Mouse (Mus musculus) hindbrain, embryonic 10.5 days (tissue): Measurements from ENCODE around the gene Dact3. TPM values are rescaled to one million over a fixed set of nuclear protein-coding genes. Genes with fewer than 3 reads are reported as not detected.

Experiments
- DNase-seq: peaks from one replicate; pipeline ENCODE4 v3.0.0-alpha.2; 2017; ENCODE audit warnings: low spot score
- H3K27ac ChIP-seq: fragments of 300-500 bp; sonication (generic); 2 replicates; pipeline ENCODE4 v1.5.1; 2016; ENCODE audit warnings: mild to moderate bottlenecking, moderate library complexity
- H3K27me3 ChIP-seq: fragments of 300-500 bp; sonication (generic); 2 replicates; pipeline ENCODE4 v1.6.1; 2016; ENCODE audit warnings: mild to moderate bottlenecking; ENCODE audit not compliant: poor library complexity, insufficient read depth, severe bottlenecking
- H3K36me3 ChIP-seq: fragments of 300-500 bp; sonication (generic); 2 replicates; pipeline ENCODE4 v1.6.1; 2016; ENCODE audit warnings: mild to moderate bottlenecking, moderate library complexity
- H3K4me1 ChIP-seq: fragments of 300-500 bp; sonication (generic); replicated peaks from 2 replicates; pipeline ENCODE4 v1.6.1; 2016; ENCODE audit warnings: mild to moderate bottlenecking
- H3K4me3 ChIP-seq: fragments of 300-500 bp; sonication (generic); 2 replicates; pipeline ENCODE4 v1.5.1; 2016; ENCODE audit warnings: mild to moderate bottlenecking, moderate library complexity
- H3K9me3 ChIP-seq: fragments of 300-500 bp; sonication (generic); 2 replicates; pipeline ENCODE4 v1.6.1; 2016; ENCODE audit warnings: mild to moderate bottlenecking, moderate library complexity
- WGBS: fragments of 180-500 bp; shearing (Covaris S2); methylation state at CpG from one replicate; pipeline ENCODE4 v1.1.7; 2016; 5-methylcytosine and 5-hydroxymethylcytosine counted together
- polyA plus RNA-seq: library from polyadenylated mRNA; unstranded; fragments of >200 nt; fragmentation: Nextera tagmentation; extraction: Ambion mirVana; gene quantifications from 2 replicates; pipeline ENCODE4 v1.2.1, GENCODE M21; 2016

Gene Dact3
- polyA plus RNA-seq, 1 experiment from 2014 or later, result 4.9 TPM

DNA sequence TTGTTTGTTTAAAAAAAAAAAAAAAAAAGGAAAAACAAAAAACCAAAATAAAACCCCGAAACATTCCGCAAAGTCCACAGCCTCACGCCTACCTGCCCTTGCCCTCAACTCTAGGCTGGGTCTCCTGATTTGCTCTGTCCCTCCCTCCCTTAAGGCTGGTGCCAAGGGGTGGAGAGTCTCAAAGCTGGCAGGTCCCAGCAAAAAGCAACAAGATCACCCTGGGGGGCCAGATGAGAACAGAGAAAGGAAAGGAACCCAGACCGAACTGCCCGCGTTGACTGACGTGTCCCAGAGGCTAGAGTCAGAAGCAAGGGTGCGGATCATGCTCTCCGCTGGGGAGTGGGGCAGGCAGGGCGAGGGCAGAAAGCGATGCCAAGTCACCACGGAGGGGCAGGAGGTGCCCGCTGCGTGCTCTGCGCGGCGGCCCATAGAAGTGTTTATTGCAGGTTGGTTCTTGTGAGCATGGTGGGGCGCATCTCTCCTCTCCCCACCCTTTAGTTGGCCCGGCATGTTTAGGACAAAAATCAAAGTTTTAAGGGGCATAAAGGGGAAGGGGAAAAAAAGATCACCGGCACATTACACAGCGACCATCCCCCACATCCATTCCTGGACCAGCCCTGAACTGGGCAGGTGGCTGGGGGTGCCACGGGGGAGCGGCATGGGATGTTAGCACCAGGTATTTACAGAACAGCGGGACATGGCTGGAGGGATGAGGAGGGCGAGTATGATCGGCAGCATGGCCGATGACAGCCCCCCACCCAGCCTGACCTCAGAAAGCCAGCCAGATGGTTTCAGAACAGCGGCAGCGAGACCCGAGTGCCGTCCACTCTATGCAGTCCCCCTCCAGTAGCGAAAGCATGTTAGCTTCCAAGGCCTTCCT is 40.6 kb downstream of the Dact3 start:
- H3K27me3 ChIP-seq, result no peaks in the 10 kb centered on the region
- H3K9me3 ChIP-seq, result no peaks in the 10 kb centered on the region
- no peak for DNase-seq
- no peak overlapping the region for H3K4me3 ChIP-seq
- H3K36me3 ChIP-seq, result peaks cover 67% of the 10 kb centered on the region
- peaks cover 35% of the 10 kb centered on the region for H3K4me1 ChIP-seq
- no peak overlapping the region for H3K27ac ChIP-seq
- 88% methylated on average over 32 of the region's 32 CpGs for WGBS

DNA sequence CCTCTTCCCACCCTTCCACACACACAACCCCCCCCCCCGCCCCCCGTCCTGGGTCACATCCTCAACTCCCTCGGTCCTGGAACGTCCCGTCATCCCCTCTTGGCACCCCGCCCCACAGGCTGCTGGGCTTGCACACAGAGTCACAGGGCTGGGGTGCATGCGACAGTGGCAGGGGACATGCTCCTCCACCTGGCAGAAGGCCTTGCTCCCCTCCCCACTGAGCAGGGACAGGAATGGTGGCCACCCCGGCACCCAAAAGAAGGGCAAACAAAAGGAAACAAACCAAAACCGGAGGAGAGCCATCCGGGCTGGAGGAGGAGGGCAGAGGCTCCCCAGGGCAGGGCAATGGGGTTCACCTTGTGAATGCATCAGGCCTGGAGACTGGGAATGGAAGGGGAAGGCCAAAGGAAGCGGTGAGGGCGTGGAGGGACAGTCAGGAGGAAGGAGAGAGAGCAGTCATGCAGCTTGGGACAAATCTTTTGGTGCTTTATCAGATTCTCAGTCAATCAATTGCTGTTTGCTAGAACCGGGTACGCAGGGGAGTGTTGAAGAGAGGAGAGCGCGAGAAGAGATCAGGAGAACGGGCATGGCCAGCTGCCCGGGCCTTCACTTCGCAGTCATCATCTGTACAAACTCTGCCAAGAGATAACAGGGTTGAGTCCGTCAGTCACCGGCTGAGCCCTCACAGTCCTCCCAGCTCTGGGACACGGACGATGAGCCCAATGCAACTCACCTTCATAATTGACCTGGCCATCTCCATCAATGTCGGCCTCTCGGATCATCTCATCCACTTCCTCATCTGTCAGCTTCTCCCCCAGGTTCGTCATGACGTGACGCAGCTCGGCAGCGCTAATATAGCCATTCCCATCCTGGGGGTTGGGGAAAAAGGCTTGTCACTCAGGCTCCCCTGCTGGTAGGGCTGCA is 41.5 kb downstream of the Dact3 start:
- Histone ChIP-seq H3K27me3 (no peaks in the 10 kb centered on the region), H3K4me1 (peaks cover 44% of the 10 kb centered on the region)

DNA sequence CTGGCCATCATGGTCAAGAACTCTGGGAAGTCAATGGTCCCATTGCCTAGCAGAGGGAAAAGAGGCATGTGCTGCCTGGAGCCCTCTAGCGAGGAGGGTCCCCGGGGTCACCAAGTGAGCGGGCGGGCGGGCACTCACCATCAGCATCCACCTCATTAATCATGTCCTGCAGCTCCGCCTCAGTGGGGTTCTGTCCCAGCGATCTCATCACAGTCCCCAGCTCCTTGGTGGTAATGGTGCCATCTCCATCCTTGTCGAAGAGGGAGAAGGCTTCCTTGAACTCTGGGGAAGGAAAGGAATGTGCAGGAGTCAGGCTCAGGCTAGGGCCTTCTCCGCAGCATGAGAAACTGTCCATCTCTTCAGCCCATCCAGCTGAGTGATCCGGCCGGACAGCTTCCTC is 42.3 kb downstream of the Dact3 start:
- no peak overlapping the region for H3K27ac ChIP-seq
- H3K27me3 ChIP-seq, result no peaks in the 10 kb centered on the region
- H3K36me3 ChIP-seq, result peaks cover 78% of the 10 kb centered on the region
- WGBS, result 89% methylated on average over 11 of the region's 11 CpGs
- H3K4me1 ChIP-seq, result peaks cover 53% of the 10 kb centered on the region
- H3K4me3 ChIP-seq, result no peak overlapping the region
- no peaks in the 10 kb centered on the region for H3K9me3 ChIP-seq
- no peak for DNase-seq

More for the DNA sequence above, 41.5 kb downstream of the Dact3 start:
- H3K9me3 ChIP-seq, result no peaks in the 10 kb centered on the region
- H3K27ac ChIP-seq, result no peak overlapping the region
- peaks cover 76% of the 10 kb centered on the region for H3K36me3 ChIP-seq
- WGBS, result 86% methylated on average over 30 of the region's 30 CpGs
- H3K4me3 ChIP-seq, result no peak overlapping the region
- no peak for DNase-seq

DNA sequence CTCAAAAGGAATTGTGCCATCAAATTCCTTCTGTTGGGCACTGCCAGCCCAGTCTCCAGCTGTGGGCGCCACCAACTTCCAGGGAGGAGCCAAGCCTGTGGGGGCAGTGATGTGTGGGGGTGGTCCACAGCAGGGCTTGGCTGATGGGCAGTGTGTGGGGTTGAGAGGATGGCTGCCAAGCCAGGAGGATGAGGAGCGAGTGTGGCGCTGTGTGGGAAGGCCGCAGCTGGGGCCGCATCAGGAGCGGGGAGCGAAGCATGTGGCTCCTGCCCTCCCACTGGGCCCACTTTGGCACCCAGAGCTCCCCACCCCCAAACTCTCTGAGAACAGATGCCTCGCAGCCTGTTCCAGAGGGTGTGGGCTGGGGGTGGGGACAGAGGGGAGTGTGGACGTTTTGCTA is 42.9 kb downstream of the Dact3 start:
- Histone ChIP-seq H3K27ac (no peak overlapping the region), H3K36me3 (peaks cover 78% of the 10 kb centered on the region), H3K4me3 (no peak overlapping the region), H3K4me1 (peaks cover 59% of the 10 kb centered on the region), H3K9me3 (no peaks in the 10 kb centered on the region), H3K27me3 (no peaks in the 10 kb centered on the region)
- DNase-seq, result no peak
- WGBS, result 84% methylated on average over 9 of the region's 9 CpGs

DNA sequence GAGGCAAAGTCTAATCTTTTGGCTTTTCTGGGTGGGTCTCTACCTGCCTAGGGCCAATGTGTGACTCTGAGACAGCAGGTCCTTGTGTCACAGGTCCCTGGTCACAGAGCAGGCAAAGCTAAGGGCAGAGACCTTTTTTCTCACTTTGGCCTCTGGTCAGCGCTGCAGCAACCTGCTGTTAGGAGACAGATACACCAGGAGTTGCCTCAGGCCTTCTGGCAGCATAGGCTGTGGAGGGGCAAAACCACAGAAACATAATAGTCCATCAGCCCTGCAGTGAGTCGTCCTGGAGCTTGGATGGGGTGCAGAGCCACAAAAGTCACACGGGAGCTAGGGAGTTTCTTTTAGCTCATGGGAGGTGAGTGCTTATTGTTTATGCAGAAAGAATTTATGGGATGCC is 43.6 kb downstream of the Dact3 start:
- Histone ChIP-seq H3K4me3 (no peak overlapping the region), H3K36me3 (peaks cover 77% of the 10 kb centered on the region), H3K27ac (no peak overlapping the region), H3K9me3 (no peaks in the 10 kb centered on the region), H3K27me3 (no peaks in the 10 kb centered on the region), H3K4me1 (peaks cover 62% of the 10 kb centered on the region)
- 86% methylated on average over 3 of the region's 3 CpGs for WGBS
- DNase-seq, result no peak

DNA sequence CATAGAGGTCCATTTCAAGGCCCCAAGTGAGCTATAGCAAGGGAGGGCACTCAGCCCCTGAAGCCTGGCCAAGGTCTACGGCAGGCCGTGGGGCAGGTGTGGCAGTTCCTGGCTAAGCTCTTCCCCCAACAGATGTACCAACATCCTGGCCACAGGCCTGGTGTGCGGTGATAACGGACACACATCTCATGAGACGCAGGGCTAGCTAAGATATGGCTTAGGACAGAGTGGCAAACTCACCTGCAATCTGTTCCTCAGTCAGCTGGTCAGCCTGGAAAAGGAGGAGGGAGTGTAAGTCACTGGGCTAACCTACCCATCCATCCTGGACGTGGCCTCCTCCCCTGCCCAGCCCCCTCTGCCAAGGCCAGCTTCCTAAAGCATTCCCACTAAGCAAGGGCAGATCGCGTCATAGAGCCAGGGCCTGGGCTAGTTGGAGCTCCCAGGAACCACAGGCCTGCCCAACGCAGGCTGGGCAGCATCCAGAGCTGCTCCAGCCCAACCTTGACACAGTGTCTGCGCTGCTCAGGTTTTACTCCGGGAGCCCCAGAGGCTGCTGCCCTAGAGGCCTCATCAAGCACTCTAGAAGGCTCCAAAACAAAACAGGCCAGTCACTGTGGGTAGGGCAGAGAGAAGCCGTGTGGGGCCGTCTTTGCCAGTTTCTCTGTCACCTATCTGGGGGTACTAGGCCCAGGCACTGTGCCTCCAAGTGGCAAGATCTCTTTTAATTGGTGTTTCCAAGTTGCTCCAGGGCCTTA is 44.5 kb downstream of the Dact3 start:
- H3K27ac ChIP-seq, result peak overlapping the region; percentile 63
- WGBS, result 90% methylated on average over 13 of the region's 13 CpGs
- DNase-seq, result no peak
- peaks cover 62% of the 10 kb centered on the region for H3K4me1 ChIP-seq
- peaks cover 68% of the 10 kb centered on the region for H3K36me3 ChIP-seq
- H3K27me3 ChIP-seq, result no peaks in the 10 kb centered on the region
- H3K4me3 ChIP-seq, result peak overlapping the region; percentile 9; the same call in 1 of the 2 replicates
- H3K9me3 ChIP-seq, result no peaks in the 10 kb centered on the region

DNA sequence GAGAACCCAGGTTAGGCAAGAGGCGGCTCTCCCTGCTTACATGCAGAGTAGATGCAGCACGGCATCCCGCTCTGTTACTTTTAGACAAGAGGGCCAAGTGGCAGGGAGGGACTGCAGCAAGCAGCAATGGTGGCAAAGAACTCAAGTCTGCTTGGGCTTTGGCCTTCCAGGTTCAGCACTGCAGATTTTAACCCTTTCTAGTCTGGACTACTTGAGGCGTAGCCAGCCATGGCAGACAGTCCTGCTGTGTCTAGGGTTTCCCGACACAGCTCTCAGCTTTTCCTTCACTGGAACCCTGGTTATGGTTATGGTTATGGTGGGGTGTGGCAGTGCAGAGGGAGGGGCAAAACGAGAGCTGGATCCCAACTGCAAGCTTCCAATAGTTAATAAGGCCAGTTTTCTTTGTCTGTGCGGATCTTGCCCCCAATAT is 45.0 kb downstream of the Dact3 start:
- Histone ChIP-seq H3K36me3 (peaks cover 62% of the 10 kb centered on the region), H3K9me3 (no peaks in the 10 kb centered on the region), H3K27me3 (no peaks in the 10 kb centered on the region), H3K4me3 (peak overlapping the region; percentile 9; the same call in 1 of the 2 replicates), H3K4me1 (peaks cover 62% of the 10 kb centered on the region), H3K27ac (peak overlapping the region; percentile 63)
- no peak for DNase-seq
- WGBS, result 88% methylated on average over 7 of the region's 7 CpGs

DNA sequence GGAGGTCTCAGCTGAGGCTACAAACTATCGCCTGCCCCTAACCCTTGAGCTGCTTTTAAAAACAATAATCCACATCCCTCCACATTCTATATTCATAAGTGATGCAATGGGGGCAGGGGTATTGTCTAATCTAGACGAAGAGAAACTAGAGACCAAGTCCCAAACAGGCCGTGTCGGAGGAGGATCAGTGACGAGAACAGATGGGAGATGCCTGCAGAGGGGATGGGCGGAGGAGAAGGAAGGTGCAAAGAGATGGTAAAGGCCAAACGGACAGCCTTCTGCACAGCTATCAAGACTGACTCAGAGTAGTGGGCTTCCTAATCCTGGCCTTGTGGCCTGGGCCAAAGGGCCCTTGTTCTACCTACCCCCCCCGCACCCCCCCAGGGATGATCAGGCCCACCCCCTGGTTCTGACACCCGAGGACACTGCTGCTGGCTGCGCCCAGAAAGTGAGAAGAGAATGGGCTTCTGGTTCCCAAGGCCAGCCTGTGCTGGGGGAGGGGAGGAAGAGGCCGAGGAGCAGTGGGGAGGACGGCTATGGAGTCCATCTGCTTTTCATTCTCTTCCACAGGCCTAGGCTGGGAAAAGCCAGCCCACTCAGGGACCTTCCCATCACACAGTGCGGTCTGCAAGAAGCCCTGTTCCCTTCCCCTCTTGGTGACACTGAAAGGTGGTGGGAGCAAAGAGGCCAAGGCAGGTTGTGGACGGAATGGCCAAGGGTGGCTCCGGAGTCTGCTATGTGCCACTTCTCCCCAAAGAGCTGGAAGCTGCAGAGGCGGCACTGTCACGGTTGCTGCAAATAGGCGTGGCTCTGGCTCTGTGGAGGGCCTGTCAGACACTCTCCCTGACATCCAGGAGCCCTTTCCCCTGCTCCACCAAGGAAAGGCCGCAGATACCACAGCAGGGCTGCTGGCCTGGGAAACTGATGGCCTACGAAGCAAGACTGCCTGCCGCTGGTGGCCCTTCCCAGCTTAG is 46.0 kb downstream of the Dact3 start:
- H3K36me3 ChIP-seq, result peaks cover 53% of the 10 kb centered on the region
- peaks cover 62% of the 10 kb centered on the region for H3K4me1 ChIP-seq
- WGBS, result 49% methylated on average over 21 of the region's 21 CpGs
- H3K9me3 ChIP-seq, result no peaks in the 10 kb centered on the region
- H3K4me3 ChIP-seq, result peak overlapping the region; percentile 93
- no peak for DNase-seq
- peak overlapping the region; percentile 99 for H3K27ac ChIP-seq
- H3K27me3 ChIP-seq, result no peaks in the 10 kb centered on the region

DNA sequence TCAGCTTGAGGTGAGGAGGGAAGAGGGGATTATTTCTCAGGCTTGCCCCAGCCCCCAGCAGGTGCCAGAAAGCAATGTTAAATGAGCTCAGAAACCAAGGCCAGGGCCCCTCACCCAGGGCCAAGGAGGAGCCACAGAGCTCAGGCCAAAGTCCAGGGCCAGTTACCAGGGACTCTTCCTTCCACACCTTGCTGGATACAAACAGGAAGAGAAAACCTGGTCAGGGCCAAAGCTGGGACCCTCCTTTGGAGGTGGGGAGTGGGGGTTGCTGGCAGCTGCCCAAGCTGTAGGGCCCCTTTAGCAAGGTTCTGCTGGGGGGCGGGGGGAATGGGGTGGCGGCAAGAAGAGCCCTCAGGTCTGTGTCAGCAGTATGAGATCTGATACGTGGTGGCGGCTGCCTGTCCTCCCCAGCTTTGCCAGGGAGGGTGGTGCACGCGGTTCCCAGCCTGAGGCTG is 46.8 kb downstream of the Dact3 start:
- DNase-seq, result no peak
- Histone ChIP-seq H3K4me3 (peak overlapping the region; percentile 93), H3K36me3 (peaks cover 45% of the 10 kb centered on the region), H3K27me3 (no peaks in the 10 kb centered on the region), H3K9me3 (no peaks in the 10 kb centered on the region), H3K4me1 (peaks cover 61% of the 10 kb centered on the region), H3K27ac (peak overlapping the region; percentile 99)
- whole genome bisulfite sequencing, result 70% methylated on average over 6 of the region's 6 CpGs

DNA sequence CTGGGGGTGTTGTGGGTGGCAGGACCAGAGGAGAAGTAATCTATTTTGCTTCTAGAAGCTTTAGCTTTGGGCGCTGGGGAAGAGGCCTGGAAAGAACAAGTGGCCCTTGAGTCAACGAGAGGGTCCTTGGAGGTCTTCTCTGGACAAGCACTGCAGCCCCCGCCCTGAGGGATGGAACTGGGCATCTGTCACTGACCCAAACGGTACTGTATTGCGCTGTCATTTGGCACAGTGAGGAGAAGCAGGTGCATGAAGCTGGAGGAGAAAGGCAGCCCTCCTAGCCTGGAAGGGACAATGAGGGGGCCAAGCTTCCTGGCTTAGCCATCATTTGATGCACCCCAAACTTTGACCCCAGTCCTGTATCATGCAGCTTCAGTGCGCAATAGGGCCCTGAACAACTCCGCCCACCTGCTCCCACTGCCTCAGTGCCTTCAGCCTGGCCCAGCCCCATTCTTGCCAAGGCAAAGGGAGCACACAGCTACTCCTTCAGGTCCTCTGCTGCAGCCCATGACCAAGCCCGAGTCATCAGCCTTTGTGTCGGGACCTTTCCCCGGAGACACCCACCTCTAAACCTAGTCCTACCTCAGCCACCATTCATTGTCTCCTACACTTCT is 47.4 kb downstream of the Dact3 start:
- 55% methylated on average over 10 of the region's 10 CpGs for WGBS
- Histone ChIP-seq H3K4me3 (peak overlapping the region; percentile 93), H3K9me3 (no peaks in the 10 kb centered on the region), H3K27ac (peak overlapping the region; percentile 99), H3K4me1 (peaks cover 55% of the 10 kb centered on the region), H3K27me3 (no peaks in the 10 kb centered on the region), H3K36me3 (peaks cover 39% of the 10 kb centered on the region)
- DNase-seq, result no peak
